Mouse (Mus musculus) adrenal gland, postnatal 4 days (tissue): ENCODE measurements around the gene Fkbp15. TPM values are rescaled to one million over a fixed set of nuclear protein-coding genes. Genes with fewer than 3 reads are reported as not detected.
A peak's percentile ranks its signal among the peaks of the same experiment; 100 is the strongest.

Source experiments
- DNase-seq, 2 experiments: peaks; one replicate each; pipeline ENCODE4 v3.0.0; 2021 to 2022; ENCODE audit warnings: low spot score in 2 of 2, mixed read lengths in 2 of 2
- long read RNA-seq, 2 experiments: library from polyadenylated mRNA; stranded (forward); transcript quantifications; one replicate each; pipeline ENCODE4 v2.0.0; 2021
- total RNA-seq, 2 experiments: library from RNA; stranded (reverse); gene quantifications; 2 replicates each; pipeline ENCODE4 v1.2.3; 2021

The Fkbp15 gene
- total RNA-seq: 10 to 100 TPM; 45.1 to 50.9 TPM
- long read RNA-seq, experiment 1, full-length matches to known transcripts: 9 of 20 reads
- long read RNA-seq, experiment 1, partial matches to known transcripts: 8 of 20 reads
- long read RNA-seq, experiment 1, other reads (novel, unspliced or antisense): 3 of 20 reads
- long read RNA-seq, experiment 2, full-length matches to known transcripts: 11 of 31 reads
- long read RNA-seq, experiment 2, partial matches to known transcripts: 15 of 31 reads
- long read RNA-seq, experiment 2, other reads (novel, unspliced or antisense): 5 of 31 reads

DNA sequence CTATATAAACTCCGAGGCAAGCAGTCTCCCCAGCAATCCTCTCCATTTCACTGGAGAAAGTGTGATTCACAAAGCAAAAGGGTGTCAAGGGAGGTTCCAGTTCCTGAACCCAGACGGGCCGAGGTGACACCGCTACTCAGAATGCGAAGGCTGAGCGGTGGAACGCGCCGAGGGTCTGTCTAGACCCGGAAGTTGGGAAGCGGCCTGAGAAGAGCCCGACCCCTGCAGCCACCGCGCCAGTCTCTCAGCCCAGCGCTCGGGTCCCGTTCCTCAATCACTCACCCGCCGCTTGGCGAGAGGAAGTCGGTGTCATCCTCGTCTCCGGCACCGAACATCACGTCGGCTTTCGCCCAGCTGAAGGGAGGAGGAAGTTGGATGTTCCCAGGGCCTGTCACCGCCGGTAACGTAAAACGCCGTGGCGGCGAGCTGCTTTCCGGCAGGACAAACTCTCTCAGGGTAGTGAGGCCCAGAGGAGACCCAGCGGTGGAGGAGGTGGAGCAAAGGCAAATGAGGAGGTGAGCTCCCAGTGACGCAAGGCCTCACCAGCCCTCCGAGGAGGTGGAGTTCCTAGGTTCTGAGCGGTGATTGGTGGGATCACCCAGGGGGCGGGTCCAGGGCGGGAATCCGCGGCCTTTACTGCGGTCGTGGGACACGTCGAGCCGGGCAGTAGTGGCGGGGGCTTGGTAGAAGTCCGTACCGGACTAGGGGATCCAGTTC, at the start of gene Fkbp15, which contains the start of gene Slc31a1:
Gene Fkbp15 (minus strand): TSS at position 461 of the 717 bp plus-strand sequence.
Gene Slc31a1 (plus strand): TSS at position 640 of the 717 bp plus-strand sequence.
- DNase-seq: peak; percentile 72 to 92

DNA sequence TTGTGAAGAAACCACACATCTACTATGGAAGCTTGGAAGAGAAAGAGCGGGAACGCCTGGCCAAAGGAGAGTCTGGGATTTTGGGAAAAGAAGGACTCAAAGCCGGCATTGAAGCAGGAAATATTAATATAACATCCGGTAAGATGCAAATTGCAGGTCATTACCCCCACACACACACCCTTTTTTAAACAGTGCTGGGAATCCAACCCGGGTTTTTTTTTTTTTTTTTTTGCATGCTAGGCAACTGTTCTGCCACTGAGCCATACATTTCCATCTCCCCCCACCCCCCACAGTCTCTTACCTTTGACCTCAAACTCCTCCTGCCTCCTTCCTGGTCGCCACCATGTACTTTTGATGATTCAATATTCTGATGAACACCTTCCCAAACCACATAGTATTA, 49.3 kb upstream of the Fkbp15 start:
- no peak for DNase-seq

GRCm38 (mm10) chr4:62408601-62409282, 48.4 kb upstream of the Fkbp15 start, which contains the start of the genes Cdc26 and Prpf4:
Cdc26 (minus strand) TSS chr4:62408642.
Prpf4 (plus strand) TSS chr4:62408797.
- DNase-seq: peak; percentile 77 to 92

DNA sequence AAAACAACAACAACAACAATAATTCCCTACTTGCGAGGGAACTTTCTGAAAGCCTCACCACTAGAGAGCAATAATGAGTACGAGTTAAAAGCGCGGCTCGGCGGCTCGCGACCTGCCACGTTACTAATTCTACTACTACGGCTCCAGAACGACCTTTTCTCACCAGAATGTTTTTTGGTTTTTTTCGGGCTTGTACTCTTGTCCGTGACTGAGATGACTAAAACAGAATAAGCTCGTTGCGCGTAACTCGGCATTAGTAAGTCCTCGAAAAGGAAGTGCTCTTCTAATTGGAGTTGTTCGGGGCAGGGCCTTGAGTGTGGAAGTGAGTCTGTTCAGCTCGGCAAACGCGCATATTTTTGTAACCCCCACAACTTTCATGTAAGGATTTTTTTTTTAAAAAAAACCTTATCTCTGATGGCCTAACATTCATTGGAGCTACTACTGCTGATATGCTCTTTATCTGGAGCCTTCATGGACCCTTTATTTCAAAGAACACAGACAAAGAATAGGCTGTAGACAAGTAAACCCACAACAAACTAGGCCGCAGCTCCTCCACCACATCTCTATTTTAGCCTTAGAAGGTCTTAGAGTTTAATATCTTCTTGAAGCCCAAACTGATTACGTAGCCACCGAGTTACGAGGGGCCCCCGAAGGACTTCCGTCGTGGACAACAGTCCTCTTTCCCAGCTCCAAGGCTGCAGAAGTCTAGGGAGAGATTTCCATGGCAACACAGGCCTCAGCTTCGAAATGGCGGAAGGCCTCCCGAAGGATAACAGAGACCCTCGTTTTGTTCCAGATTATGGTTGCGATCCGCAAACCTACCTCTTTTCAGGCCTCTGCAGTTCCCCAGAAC, 47.6 kb upstream of the Fkbp15 start:
- DNase-seq: peak in 1 of 2 experiments; percentile 26

DNA sequence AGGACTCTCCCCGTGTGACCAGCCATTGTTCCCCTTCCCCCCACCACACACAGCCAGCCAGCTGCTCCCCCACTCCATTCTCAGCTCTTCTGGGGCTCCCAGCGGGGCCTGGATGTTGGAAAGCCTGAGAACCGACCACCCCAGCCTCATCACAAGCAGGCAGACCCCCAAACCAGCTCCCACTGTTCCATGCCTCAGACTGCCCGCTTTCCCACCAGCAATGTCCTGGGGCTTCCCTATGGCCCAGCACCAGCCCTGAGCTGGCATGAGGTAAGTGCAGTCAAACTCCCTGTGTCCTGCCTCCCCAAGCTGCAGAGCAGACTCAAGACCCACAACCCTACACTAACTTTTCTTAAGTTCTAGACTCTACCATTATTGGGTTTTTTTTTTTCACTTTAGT, 45.8 kb upstream of the Fkbp15 start:
- no peak for DNase-seq

GRCm38 (mm10) chr4:62398956-62399355, 38.6 kb upstream of the Fkbp15 start:
- no peak for DNase-seq

GRCm38 (mm10) chr4:62397616-62398365, 37.4 kb upstream of the Fkbp15 start:
- DNase-seq: no peak

DNA sequence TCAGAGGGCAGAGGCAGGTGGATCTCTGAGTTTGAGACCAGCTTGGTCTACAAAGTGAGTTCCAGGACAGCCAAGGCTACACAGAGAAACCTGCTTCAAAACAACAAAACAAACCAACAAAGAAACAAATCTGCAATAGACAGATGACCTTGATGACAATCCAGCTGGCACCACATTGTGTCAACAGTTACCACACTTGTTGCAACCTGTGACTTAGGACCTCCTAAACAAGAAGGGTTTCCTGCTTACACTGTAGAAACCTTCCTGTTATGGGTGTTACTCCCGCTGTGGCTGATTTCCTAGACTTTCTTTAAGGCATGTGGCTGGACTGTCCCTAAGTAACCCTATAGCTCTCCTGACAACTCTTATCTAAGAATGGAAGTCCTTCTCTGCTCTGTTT, 35.5 kb upstream of the Fkbp15 start:
- no peak for DNase-seq

- no peak for DNase-seq
These were observed 33.1 kb upstream of the Fkbp15 start for GRCm38 (mm10) chr4:62393459-62393858.

DNA sequence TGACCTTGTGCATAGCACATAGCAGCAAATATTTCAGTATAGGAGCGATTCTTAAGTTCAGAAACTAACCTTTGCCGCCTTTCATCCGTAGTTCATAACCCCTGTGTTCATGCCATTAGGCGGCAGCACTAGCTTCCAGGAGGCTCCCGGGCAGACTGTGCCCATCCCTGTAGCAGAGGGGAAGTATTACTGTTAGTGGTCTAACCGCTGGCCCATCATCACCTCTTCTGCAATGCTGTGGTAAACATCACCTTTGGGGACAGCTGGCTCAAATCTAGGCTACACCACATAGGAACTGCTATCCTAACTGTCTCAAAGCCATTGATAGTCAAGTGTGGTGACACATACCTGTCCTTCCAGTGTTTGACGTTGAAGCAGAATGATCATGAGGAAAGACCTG, 31.5 kb upstream of the Fkbp15 start:
- no peak for DNase-seq

- no peak for DNase-seq
These were observed 29.5 kb upstream of the Fkbp15 start for GRCm38 (mm10) chr4:62389592-62390512.

- no peak for DNase-seq
These were observed 25.1 kb upstream of the Fkbp15 start for GRCm38 (mm10) chr4:62385439-62385838.

DNA sequence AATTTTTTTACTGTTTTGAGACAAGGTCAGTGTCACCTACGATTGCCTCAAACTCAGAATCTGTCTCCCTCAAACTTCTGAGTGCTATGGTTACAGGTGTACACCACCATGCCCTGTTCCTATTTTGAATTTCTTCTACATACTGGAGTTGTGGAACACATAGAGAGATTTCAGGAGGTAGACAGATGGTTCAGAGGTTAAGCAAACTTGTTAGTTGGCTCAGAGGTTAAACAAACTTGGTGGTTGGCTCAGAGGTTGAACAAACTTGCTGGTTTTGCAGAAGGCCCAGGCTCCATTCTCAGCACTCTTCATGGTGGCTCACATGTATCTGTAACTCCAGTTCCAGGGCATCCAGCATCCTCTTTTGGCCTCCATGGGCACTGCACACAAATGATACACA, 23.8 kb upstream of the Fkbp15 start:
- DNase-seq: no peak

DNA sequence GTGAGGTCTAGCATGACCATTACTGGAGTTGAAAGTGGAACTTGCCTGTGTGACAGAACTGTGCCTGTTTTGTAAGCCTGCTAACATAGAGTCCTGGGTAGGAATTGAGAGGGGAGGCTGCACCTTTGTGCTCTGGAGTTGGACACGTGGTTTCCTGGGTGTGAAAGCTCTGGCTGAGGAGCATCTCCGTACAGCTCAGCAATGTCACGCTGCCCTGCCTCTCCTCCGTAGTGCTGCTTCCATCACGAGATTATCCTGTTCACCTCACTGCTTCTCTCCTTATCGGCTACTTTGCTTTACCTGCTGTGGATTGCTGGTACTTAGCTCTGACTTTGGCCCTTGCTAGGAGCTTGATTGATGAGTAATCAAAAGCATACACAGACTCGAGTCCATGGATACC, 23.4 kb upstream of the Fkbp15 start:
- no peak for DNase-seq

DNA sequence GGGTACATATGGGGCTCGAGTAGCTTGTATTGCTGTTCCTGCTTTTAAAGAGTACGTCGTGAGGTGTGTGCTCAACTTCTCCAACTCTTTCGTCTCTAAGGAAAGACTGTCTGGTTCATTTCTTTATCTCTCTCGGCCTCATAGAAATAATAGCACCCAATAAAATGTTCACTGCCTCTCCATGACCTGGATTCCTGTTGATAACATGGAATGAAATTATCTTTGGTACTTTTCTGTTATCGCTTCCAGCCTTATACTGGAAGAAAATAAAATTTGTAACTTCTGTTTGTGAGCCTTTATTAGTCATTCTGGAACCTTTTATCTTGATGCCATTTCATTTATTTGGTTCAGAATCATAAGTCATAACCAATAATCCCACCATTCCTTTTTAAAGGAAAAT, 22.9 kb upstream of the Fkbp15 start:
- DNase-seq: no peak

GRCm38 (mm10) chr4:62379724-62380381, 19.5 kb upstream of the Fkbp15 start:
- no peak for DNase-seq

- DNase-seq: no peak
These were observed 15.8 kb upstream of the Fkbp15 start for GRCm38 (mm10) chr4:62376123-62376522.

DNA sequence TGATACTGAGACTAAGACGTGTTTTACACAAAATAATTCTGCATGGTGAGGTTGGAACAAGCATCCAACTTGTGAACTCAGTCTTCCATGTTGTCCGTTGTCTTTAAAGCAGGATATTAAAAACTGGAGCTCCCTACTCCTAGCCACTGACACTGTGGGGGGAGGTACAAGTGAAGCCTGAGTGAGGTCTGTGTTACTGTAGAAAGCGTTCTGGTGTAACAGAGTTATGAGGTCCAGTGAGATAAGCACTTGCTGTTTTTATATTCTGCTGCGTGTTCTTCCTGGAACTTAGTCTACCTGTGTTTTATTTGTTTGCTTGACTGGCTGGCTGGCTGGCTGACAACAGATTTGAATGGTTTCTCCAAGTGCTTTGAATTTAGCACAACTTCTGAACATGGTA, 14.0 kb upstream of the Fkbp15 start:
- DNase-seq: no peak

DNA sequence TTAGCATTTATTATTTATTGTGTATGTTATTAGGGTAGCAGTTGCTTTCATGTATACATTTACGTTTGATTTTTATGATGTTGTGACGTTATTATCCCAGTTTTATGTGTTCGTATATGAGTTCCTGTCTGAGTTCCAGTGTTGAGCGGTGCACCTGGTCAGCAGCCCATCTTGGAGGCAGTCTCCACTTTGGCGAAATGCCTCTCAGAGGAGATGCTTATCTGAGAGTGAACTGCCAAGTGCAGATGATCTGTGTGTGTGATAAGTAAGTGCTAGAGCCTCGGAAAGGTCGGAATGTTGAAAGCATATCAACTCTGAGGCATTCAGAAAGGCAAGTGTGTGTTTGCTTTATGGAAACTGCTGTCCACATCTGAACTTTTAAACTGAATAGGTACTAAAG, 13.3 kb upstream of the Fkbp15 start:
- DNase-seq: no peak
